Mouse (Mus musculus) thymus, adult 2 months (tissue): Measurements from ENCODE around the gene Cux2.

ENCODE experiments used
- CTCF ChIP-seq: fragments of 200-500 bp; IDR thresholded peaks from 2 replicates; pipeline ENCODE4 v1.5.1; 2012; ENCODE audit warnings: mild to moderate bottlenecking, control low read depth, low read length, moderate library complexity, borderline replicate concordance; ENCODE audit not compliant: control insufficient read depth, poor library complexity, insufficient read depth; ENCODE audit errors: extremely low read depth
- POLR2A ChIP-seq: fragments of 200-500 bp; IDR thresholded peaks from 2 replicates; pipeline ENCODE4 v1.6.1; 2012; ENCODE audit warnings: mild to moderate bottlenecking, low read length, control low read depth, moderate library complexity; ENCODE audit not compliant: control insufficient read depth, poor library complexity, insufficient read depth; ENCODE audit errors: extremely low read depth

- TF ChIP-seq CTCF (no peak), POLR2A (no peak)
Observed at GRCm38 (mm10) chr5:121834991-121835747, 214.7 kb downstream of the Cux2 start.
